Mouse (Mus musculus): Measurements from ENCODE around the gene Egln2. TPM values are rescaled to one million over a fixed set of nuclear protein-coding genes. Genes with fewer than 3 reads are reported as not detected.
A peak's percentile ranks its signal among the peaks of the same experiment; 100 is the strongest.

Egln2 gene
- polyA plus RNA-seq, 1 experiment from 2014 or later, result 102 TPM

DNA sequence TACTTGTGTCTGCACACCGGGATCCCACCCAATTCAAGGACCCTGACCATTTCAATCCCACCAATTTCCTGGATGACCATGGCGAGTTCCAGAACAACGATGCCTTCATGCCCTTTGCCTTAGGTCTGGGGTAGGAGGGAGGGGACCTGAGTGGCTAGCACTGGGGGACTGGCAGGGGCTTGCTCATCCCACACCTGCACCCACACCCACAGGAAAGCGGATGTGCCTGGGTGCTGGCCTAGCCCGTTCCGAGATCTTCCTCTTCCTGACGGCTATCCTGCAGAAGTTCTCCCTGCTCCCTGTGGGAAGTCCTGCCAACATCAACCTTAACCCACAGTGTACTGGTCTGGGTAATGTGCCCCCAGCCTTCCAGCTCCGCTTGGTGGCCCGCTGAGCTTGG lies 8.4 kb downstream of the Egln2 start:
- H3K9me3 ChIP-seq (replicated peaks), result no peaks in the 10 kb centered on the region
- no peak overlapping the region for H3K9ac ChIP-seq
- H3K27ac ChIP-seq, result no peak overlapping the region
- peaks cover 35% of the 10 kb centered on the region for H3K36me3 ChIP-seq
- no peak overlapping the region for H3K4me2 ChIP-seq (replicated peaks)
- WGBS, result 90% methylated on average over 9 of the region's 9 CpGs
- ATAC-seq (ENCODE audit: low FRiP score), result no peak
- H3K4me3 ChIP-seq, result no peak overlapping the region
- H3K27me3 ChIP-seq, result no peaks in the 10 kb centered on the region
- peaks cover 33% of the 10 kb centered on the region for H3K4me1 ChIP-seq

DNA sequence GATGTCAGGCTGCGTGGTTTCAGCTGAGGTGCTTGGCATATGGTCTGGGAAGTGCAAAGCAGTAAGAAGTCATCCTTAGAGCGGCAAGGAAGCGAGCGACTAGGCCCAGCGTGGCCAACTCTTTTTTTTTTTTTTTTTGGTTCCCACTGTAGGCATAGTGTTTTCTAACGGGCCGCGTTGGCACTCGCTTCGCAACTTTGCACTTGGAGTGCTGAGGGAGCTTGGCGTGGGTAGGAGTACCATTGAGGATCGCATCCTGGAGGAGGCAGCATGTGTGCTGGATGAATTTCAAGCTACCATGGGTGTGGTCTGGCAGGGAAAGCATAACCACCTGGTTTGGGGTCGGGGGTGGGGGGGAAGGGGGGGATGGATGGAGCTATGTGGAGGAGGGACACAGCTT lies 10.6 kb downstream of the Egln2 start:
- 81% methylated on average over 13 of the region's 13 CpGs for WGBS

DNA sequence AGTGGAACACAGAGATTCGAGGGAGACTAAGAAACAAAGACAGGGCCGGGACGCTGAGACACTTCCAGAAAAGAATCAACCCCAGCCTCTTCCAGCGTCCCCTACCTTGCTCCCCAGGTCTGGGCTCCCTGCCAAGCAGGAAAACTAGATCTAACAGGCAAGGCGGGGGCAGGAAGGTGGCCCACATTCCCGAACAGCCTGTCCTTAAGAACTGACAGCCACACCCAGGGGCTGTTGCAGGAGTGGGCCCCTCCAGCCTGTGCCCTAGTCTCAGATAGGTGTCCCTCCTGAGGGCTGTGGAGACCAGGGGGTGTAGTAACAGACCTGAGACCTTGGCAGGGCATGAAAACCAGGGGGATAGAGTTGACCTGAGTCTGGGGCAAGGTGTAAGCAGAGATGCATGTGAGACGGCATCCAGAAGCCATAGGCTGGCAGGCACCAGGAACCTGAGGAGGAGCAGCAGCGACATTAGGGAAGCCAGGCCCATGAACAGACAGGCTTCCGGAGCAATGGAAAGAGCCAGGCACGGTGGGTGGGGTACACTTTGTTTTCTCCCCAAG lies 13.3 kb downstream of the Egln2 start, which contains the start of gene Cyp2t4:
Cyp2t4 (plus strand) TSS at position 510 of the 560 bp plus-strand sequence.
- H3K4me2 ChIP-seq (replicated peaks), result no peak within 1 kb of the TSS
- ATAC-seq (ENCODE audit: low FRiP score), result no peak
- H3K4me3 ChIP-seq, result no peak within 1 kb of the TSS
- WGBS, result 72% methylated on average over 10 of the region's 10 CpGs
- no peaks in the 10 kb centered on the region for H3K27me3 ChIP-seq
- H3K4me1 ChIP-seq, result no peaks in the 10 kb centered on the region
- H3K9ac ChIP-seq, result no peak within 1 kb of the TSS
- peaks cover 13% of the 10 kb centered on the region for H3K36me3 ChIP-seq
- 0 out of 2 replicates have a peak within 1 kb of the TSS, but pooled peaks have one; percentile 9 for H3K27ac ChIP-seq
- no peaks in the 10 kb centered on the region for H3K9me3 ChIP-seq (replicated peaks)

More for the DNA sequence above, 10.6 kb downstream of the Egln2 start:
- Histone ChIP-seq H3K36me3 (peaks cover 26% of the 10 kb centered on the region), H3K9me3 (replicated peaks) (no peaks in the 10 kb centered on the region), H3K27me3 (no peaks in the 10 kb centered on the region), H3K9ac (no peak overlapping the region), H3K4me3 (no peak overlapping the region), H3K27ac (no peak overlapping the region), H3K4me1 (peaks cover 12% of the 10 kb centered on the region), H3K4me2 (replicated peaks) (no peak overlapping the region)
- no peak for ATAC-seq (ENCODE audit: low FRiP score)

DNA sequence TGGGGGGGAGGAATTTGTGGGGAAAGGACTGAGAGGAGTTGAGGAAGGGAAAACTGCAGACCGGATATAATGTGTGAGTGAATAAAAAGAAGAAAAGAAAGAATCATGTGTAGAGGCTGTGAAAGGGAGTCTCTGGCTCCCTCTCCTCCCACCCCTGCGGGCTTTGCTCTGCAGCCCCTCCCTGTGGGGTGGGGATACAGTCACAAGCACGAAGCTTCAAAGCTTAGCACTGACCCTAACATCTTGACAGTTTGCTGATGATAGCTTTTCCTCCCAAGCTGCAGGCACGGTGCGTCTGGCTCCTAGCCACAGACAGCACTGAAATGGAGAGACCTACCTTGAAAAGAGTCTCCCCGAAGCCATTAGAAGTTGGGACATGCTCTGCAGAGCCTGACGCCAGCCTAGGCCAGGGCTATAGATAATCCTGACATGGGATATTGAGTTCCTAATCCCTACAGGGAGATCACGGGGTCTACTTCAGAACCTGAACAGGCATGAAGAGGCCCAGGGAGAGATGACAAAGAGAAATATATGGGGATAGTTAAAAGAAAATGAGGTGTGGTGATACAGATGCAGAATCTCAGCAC lies 30.1 kb downstream of the Egln2 start:
- 63% methylated on average over 8 of the region's 8 CpGs for WGBS
- H3K27me3 ChIP-seq, result no peaks in the 10 kb centered on the region

DNA sequence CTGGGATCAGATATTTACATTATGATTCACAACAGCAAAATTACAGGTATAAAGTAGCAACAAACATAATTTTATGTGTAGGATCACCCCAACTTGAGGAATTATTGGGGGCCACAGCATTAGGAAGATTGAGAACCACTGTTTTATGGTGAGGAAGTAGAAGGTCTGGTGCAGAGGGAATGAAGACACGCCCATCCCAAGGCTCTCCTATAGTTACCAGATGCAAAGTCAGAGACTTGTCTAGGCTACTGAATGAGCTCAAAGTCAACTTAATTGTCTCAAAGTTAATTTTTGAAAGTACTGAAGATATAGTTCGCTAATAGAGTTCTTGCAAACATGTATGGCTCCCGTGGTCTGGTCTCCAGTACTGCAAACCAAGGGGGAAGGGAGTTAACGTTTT lies 32.8 kb downstream of the Egln2 start:
- 81% methylated on average over 4 of the region's 4 CpGs for WGBS
- H3K4me1 ChIP-seq, result no peaks in the 10 kb centered on the region
- no peak for ATAC-seq (ENCODE audit: low FRiP score)
- H3K4me3 ChIP-seq, result no peak overlapping the region
- H3K9me3 ChIP-seq (replicated peaks), result no peaks in the 10 kb centered on the region
- H3K27ac ChIP-seq, result no peak overlapping the region
- H3K36me3 ChIP-seq, result no peaks in the 10 kb centered on the region
- H3K9ac ChIP-seq, result no peak overlapping the region
- no peak overlapping the region for H3K4me2 ChIP-seq (replicated peaks)
- H3K27me3 ChIP-seq, result no peaks in the 10 kb centered on the region

More for the DNA sequence above, 30.1 kb downstream of the Egln2 start:
- no peak for ATAC-seq (ENCODE audit: low FRiP score)
- no peaks in the 10 kb centered on the region for H3K4me1 ChIP-seq
- H3K4me2 ChIP-seq (replicated peaks), result no peak overlapping the region
- H3K9me3 ChIP-seq (replicated peaks), result no peaks in the 10 kb centered on the region
- H3K9ac ChIP-seq, result no peak overlapping the region
- H3K36me3 ChIP-seq, result no peaks in the 10 kb centered on the region
- H3K4me3 ChIP-seq, result no peak overlapping the region
- no peak overlapping the region for H3K27ac ChIP-seq

DNA sequence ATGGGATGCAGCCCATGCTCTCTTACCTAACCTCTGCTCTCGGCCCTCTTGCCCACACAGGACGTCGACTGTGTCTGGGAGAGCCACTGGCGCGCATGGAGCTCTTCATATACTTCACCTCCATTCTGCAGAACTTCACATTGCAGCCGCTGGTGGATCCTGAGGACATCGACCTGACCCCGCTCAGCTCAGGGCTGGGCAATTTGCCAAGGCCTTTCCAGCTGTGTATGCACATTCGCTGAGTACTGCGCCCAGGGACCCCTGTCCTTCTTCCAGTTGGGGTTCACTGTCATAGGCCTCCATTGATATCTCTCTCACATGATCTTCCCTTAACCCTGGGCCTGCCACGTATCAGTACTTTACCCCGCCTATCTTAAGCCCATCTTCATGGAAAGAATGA lies 33.4 kb downstream of the Egln2 start:
- H3K4me2 ChIP-seq (replicated peaks), result no peak overlapping the region
- no peaks in the 10 kb centered on the region for H3K27me3 ChIP-seq
- ATAC-seq (ENCODE audit: low FRiP score), result no peak
- no peaks in the 10 kb centered on the region for H3K9me3 ChIP-seq (replicated peaks)
- H3K4me1 ChIP-seq, result no peaks in the 10 kb centered on the region
- no peak overlapping the region for H3K4me3 ChIP-seq
- H3K36me3 ChIP-seq, result no peaks in the 10 kb centered on the region
- H3K27ac ChIP-seq, result no peak overlapping the region
- no peak overlapping the region for H3K9ac ChIP-seq
- WGBS, result 73% methylated on average over 12 of the region's 12 CpGs

DNA sequence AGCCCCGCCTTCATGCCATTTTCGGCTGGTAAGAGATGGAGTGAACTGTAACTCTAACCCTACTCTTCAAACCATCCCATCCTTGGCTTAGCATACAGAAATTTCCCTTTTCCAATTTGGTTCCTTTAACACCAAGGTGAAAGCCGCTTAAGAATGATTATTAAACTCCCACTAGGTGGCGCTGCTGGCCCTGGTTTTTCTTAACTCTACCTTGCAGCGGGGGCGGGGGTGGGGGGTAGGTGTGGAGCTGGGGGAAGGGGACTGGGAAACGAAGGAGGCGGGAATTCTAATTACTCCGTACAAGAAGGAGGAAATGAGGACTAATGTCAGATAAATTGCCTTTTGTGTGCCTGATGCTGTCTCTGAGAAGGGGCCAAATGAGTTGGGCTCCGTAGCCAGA lies 34.0 kb downstream of the Egln2 start:
- H3K9ac ChIP-seq, result no peak overlapping the region
- H3K4me1 ChIP-seq, result no peaks in the 10 kb centered on the region
- WGBS, result 15% methylated on average over 10 of the region's 10 CpGs
- H3K27ac ChIP-seq, result no peak overlapping the region
- H3K4me2 ChIP-seq (replicated peaks), result no peak overlapping the region
- ATAC-seq (ENCODE audit: low FRiP score), result no peak
- no peaks in the 10 kb centered on the region for H3K27me3 ChIP-seq
- no peaks in the 10 kb centered on the region for H3K9me3 ChIP-seq (replicated peaks)
- no peak overlapping the region for H3K4me3 ChIP-seq
- no peaks in the 10 kb centered on the region for H3K36me3 ChIP-seq

DNA sequence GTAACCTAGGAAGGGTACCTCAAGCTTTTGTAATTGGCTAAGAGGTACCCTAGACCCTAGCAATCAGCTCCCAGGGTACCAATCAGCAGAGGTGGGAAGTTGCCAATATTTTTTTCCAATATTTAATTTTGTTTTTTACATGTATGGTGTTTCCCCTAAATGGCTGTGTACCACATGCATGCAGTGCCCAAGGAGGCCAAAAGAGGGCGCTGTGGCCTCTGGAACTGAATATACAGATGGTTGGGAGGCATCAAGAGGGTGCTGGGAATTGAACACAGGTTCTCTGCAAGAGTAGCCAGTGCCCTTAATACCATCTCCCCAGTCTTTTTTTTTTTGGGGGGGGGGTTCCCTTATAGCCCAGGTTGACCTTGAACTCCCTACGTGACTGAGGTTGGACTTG lies 35.2 kb downstream of the Egln2 start:
- Histone ChIP-seq H3K9me3 (replicated peaks) (no peaks in the 10 kb centered on the region), H3K27me3 (no peaks in the 10 kb centered on the region), H3K27ac (no peak overlapping the region), H3K9ac (no peak overlapping the region), H3K4me1 (no peaks in the 10 kb centered on the region), H3K36me3 (no peaks in the 10 kb centered on the region), H3K4me2 (replicated peaks) (no peak overlapping the region), H3K4me3 (no peak overlapping the region)
- 65% methylated on average over 2 of the region's 2 CpGs for WGBS
- ATAC-seq (ENCODE audit: low FRiP score), result no peak

DNA sequence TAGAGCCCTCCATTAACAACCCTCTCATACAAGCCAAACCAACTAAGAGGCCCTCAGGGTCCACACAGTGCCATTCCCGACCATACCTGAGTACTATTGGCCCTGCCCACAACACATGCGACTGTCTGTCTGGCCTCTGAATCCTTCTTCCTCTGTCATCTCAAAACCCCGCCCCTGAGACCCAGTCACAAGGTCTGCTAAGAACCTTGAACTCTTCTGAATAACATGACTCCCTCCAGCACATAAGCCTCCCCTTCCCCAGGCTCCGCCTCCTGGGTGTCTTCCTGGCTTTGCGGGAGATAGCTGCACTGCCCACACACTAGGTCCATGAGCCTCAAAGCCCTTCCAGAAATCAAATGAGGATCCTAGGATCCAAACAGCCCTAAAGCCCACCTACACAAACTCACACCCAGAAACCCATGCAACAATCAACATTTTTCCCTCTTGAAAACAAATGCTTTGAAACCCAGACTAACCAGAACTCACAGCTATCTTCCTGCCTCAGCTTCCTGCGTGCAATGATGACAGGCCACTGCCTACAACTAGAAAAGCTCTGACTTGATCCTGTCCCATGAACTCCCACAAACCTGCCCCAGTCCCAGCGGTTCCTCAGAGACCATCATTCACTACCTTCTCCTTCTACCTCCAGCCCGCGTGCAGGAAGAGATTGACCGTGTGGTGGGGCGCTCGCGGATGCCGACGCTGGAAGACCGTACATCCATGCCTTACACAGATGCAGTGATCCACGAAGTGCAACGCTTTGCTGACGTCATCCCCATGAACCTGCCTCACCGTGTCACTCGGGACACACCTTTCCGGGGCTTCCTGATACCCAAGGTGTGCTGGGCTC lies 35.9 kb downstream of the Egln2 start:
- Histone ChIP-seq H3K36me3 (no peaks in the 10 kb centered on the region), H3K4me2 (replicated peaks) (no peak overlapping the region), H3K9me3 (replicated peaks) (no peaks in the 10 kb centered on the region), H3K9ac (no peak overlapping the region), H3K27me3 (no peaks in the 10 kb centered on the region), H3K27ac (no peak overlapping the region), H3K4me1 (no peaks in the 10 kb centered on the region), H3K4me3 (no peak overlapping the region)
- WGBS, result 86% methylated on average over 22 of the region's 22 CpGs
- ATAC-seq (ENCODE audit: low FRiP score), result no peak

DNA sequence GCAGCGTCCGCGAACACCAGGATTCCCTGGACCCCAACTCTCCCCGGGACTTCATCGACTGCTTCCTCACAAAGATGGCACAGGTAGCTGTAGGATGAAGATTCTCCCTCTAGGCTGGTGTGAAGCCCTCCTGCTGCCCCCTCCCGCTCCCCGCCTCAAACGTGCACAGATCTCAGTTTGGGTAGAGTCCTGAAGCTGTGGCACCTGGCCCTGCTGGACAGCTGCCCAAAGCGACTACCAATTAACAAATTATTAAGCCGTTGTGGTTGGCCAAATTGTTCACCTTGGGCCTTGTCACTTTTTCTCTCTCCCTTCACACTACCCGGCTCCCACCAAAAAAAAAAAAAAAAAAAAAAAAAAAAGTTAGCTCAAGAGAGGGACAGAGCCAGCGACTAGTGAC lies 36.8 kb downstream of the Egln2 start:
- no peaks in the 10 kb centered on the region for H3K27me3 ChIP-seq
- H3K4me2 ChIP-seq (replicated peaks), result no peak overlapping the region
- H3K36me3 ChIP-seq, result no peaks in the 10 kb centered on the region
- H3K9ac ChIP-seq, result no peak overlapping the region
- no peaks in the 10 kb centered on the region for H3K4me1 ChIP-seq
- no peak overlapping the region for H3K27ac ChIP-seq
- H3K4me3 ChIP-seq, result no peak overlapping the region
- H3K9me3 ChIP-seq (replicated peaks), result no peaks in the 10 kb centered on the region
- WGBS, result 90% methylated on average over 12 of the region's 12 CpGs
- ATAC-seq (ENCODE audit: low FRiP score), result no peak

DNA sequence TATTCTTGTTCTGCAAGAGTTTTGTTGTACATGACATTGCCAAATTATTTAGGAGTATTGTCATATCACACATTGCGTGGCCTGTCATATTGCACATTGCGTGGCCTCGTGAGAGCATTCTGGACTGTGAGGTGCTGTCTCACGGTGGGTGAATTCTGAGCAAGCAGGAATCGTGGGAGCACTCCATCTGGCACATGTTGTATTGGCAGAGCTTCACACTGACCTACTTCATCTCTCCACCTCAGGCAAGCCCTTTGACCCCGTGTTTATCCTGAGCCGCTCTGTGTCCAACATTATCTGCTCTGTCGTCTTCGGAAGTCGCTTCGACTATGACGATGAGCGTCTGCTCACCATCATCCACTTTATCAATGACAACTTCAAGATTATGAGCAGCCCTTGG lies 37.7 kb downstream of the Egln2 start:
- Histone ChIP-seq H3K4me2 (replicated peaks) (no peak overlapping the region), H3K27ac (no peak overlapping the region)
- WGBS, result 89% methylated on average over 13 of the region's 13 CpGs

DNA sequence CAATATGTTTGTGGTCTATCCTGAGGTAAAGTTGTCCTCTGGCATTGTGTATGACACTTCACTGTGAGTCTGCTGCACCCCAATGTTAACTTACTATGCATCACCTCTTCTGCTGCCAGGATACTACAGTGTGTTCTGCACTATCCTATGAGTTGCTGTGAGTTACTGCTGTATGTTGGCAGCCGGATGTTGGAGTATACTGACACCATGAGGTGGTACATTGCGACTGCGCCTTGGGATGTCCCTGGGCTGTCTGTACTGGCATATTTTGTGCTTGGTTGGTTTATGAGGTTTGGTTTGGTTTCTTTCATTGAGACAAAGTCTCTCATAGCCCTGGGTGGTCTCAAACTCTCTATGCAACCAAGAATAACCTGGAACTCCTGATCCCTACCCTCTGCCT lies 38.4 kb downstream of the Egln2 start:
- H3K4me3 ChIP-seq, result no peak overlapping the region
- WGBS, result 51% methylated on average over 3 of the region's 3 CpGs
- no peaks in the 10 kb centered on the region for H3K27me3 ChIP-seq
- no peaks in the 10 kb centered on the region for H3K36me3 ChIP-seq
- no peak overlapping the region for H3K4me2 ChIP-seq (replicated peaks)
- no peak overlapping the region for H3K9ac ChIP-seq
- no peaks in the 10 kb centered on the region for H3K9me3 ChIP-seq (replicated peaks)
- peak; percentile 32; the same call in 1 of the 2 replicates for ATAC-seq (ENCODE audit: low FRiP score)
- no peaks in the 10 kb centered on the region for H3K4me1 ChIP-seq
- no peak overlapping the region for H3K27ac ChIP-seq

More for the DNA sequence above, 37.7 kb downstream of the Egln2 start:
- ATAC-seq (ENCODE audit: low FRiP score), result no peak
- Histone ChIP-seq H3K9ac (no peak overlapping the region), H3K9me3 (replicated peaks) (no peaks in the 10 kb centered on the region), H3K4me3 (no peak overlapping the region), H3K4me1 (no peaks in the 10 kb centered on the region), H3K27me3 (no peaks in the 10 kb centered on the region), H3K36me3 (no peaks in the 10 kb centered on the region)
